Mouse (Mus musculus) CH12.LX (cell line): Measurements from ENCODE around the gene Prickle3. TPM values are rescaled to one million over a fixed set of nuclear protein-coding genes. Genes with fewer than 3 reads are reported as not detected.

Source experiments
- DNase-seq: peaks from one replicate; pipeline ENCODE4 v3.0.0-alpha.2; 2013; ENCODE audit errors: extremely low read depth
- H3K27ac ChIP-seq: 2 replicates; pipeline ENCODE4 v1.5.1; 2012; ENCODE audit warnings: low read depth, mild to moderate bottlenecking, control low read depth, moderate library complexity; ENCODE audit not compliant: insufficient read depth
- H3K27me3 ChIP-seq: replicated peaks from 2 replicates; pipeline ENCODE3; 2012; ENCODE audit warnings: inconsistent platforms
- H3K36me3 ChIP-seq, 2 experiments: replicated peaks in 1 of 2; 2 replicates each; pipeline versions ENCODE3 to v1.6.1; 2012; ENCODE audit warnings: inconsistent platforms in 1 of 2, low read length in 1 of 2, mild to moderate bottlenecking in 1 of 2, mixed read lengths in 1 of 2, moderate library complexity in 1 of 2; ENCODE audit not compliant: control insufficient read depth in 1 of 2, insufficient read depth in 1 of 2
- H3K4me1 ChIP-seq, 2 experiments: 2 replicates each; pipeline ENCODE4 v1.6.1; 2012; ENCODE audit warnings: inconsistent platforms in 1 of 2, moderate library complexity in 1 of 2; ENCODE audit not compliant: insufficient read depth in 2 of 2, control insufficient read depth in 1 of 2
- H3K4me2 ChIP-seq: 2 replicates; pipeline ENCODE4 v1.6.1; 2012; ENCODE audit warnings: low read depth, mild to moderate bottlenecking, control low read depth; ENCODE audit not compliant: poor library complexity, insufficient read depth, severe bottlenecking
- H3K4me3 ChIP-seq, 3 experiments: fragments of 150-350 bp in 1 of 3; sonication (generic) in 1 of 3; replicated peaks in 1 of 3; 2 replicates each; pipeline versions ENCODE3 to v1.5.1; 2011 to 2012; ENCODE audit warnings: low read depth in 2 of 3, low read length in 2 of 3, mild to moderate bottlenecking in 2 of 3, moderate library complexity in 2 of 3, control low read depth in 1 of 3, improper control_type of control experiment in 1 of 3, inconsistent platforms in 1 of 3, mixed read lengths in 1 of 3; ENCODE audit not compliant: poor library complexity in 1 of 3
- H3K79me2 ChIP-seq: replicated peaks from 2 replicates; pipeline ENCODE4 v1.6.1; 2012; ENCODE audit warnings: mild to moderate bottlenecking, moderate library complexity; ENCODE audit not compliant: control insufficient read depth, poor library complexity, insufficient read depth, severe bottlenecking; ENCODE audit errors: extremely low read depth
- H3K9ac ChIP-seq: 2 replicates; pipeline ENCODE4 v1.6.1; 2012; ENCODE audit warnings: low read depth, mild to moderate bottlenecking, control low read depth, moderate library complexity; ENCODE audit not compliant: insufficient read depth
- H3K9me3 ChIP-seq: replicated peaks from 2 replicates; pipeline ENCODE3; 2012; ENCODE audit warnings: low read length, inconsistent platforms, mixed read lengths
- BHLHE40 ChIP-seq: IDR thresholded peaks from 2 replicates; pipeline ENCODE4 v1.6.1; 2011; ENCODE audit warnings: mild to moderate bottlenecking, low read depth, low read length, improper control_type of control experiment
- CHD1 ChIP-seq: IDR thresholded peaks from 2 replicates; pipeline ENCODE4 v1.6.1; 2012; ENCODE audit warnings: low read depth, low read length, improper control_type of control experiment, inconsistent platforms
- CHD2 ChIP-seq: IDR thresholded peaks from 2 replicates; pipeline ENCODE4 v1.6.1; 2011; ENCODE audit warnings: low read length, improper control_type of control experiment
- CTCF ChIP-seq, 2 experiments: IDR thresholded peaks in 1 of 2; conservative IDR thresholded peaks in 1 of 2; 2 replicates each; pipeline ENCODE4 v1.5.1; 2011 to 2012; ENCODE audit warnings: low read depth in 2 of 2, low read length in 2 of 2, improper control_type of control experiment in 1 of 2, inconsistent platforms in 1 of 2, mild to moderate bottlenecking in 1 of 2, moderate library complexity in 1 of 2
- E2F4 ChIP-seq: IDR thresholded peaks from 2 replicates; pipeline ENCODE4 v1.6.1; 2011; ENCODE audit warnings: low read depth, low read length, improper control_type of control experiment; ENCODE audit not compliant: insufficient replicate concordance
- ELF1 ChIP-seq: IDR thresholded peaks from 2 replicates; pipeline ENCODE4 v1.6.1; 2014; ENCODE audit warnings: low read depth, mild to moderate bottlenecking, inconsistent platforms, low read length, improper control_type of control experiment
- EP300 ChIP-seq: IDR thresholded peaks from 2 replicates; pipeline ENCODE4 v1.6.1; 2011; ENCODE audit warnings: low read length, improper control_type of control experiment
- ETS1 ChIP-seq: conservative IDR thresholded peaks from 2 replicates; pipeline ENCODE4 v1.6.1; 2012; ENCODE audit warnings: low read depth, mild to moderate bottlenecking, inconsistent platforms, low read length, improper control_type of control experiment, moderate library complexity
- IRF4 ChIP-seq: IDR thresholded peaks from 2 replicates; pipeline ENCODE4 v1.6.1; 2014; ENCODE audit warnings: low read depth, mild to moderate bottlenecking, inconsistent platforms, low read length, improper control_type of control experiment
- JUN ChIP-seq: IDR thresholded peaks from 2 replicates; pipeline ENCODE4 v1.6.1; 2011; ENCODE audit warnings: low read depth, mild to moderate bottlenecking, low read length, improper control_type of control experiment, moderate library complexity; ENCODE audit not compliant: insufficient read depth
- JUND ChIP-seq: conservative IDR thresholded peaks from 2 replicates; pipeline ENCODE4 v1.6.1; 2011; ENCODE audit warnings: low read depth, low read length, improper control_type of control experiment
- MAX ChIP-seq: IDR thresholded peaks from 2 replicates; pipeline ENCODE4 v1.6.1; 2011; ENCODE audit warnings: low read length, improper control_type of control experiment
- MAZ ChIP-seq: IDR thresholded peaks from 2 replicates; pipeline ENCODE4 v1.6.1; 2012; ENCODE audit warnings: low read depth, mild to moderate bottlenecking, inconsistent platforms, low read length, improper control_type of control experiment, moderate library complexity
- MEF2A ChIP-seq: IDR thresholded peaks from 2 replicates; pipeline ENCODE4 v1.6.1; 2014; ENCODE audit warnings: low read depth, mild to moderate bottlenecking, inconsistent platforms, low read length, improper control_type of control experiment, borderline replicate concordance
- MXI1 ChIP-seq: IDR thresholded peaks from 2 replicates; pipeline ENCODE4 v1.6.1; 2011; ENCODE audit warnings: mild to moderate bottlenecking, low read depth, low read length, improper control_type of control experiment
- MYC ChIP-seq: IDR thresholded peaks from 2 replicates; pipeline ENCODE4 v1.6.1; 2011; ENCODE audit warnings: low read depth, mild to moderate bottlenecking, improper control_type of control experiment, low read length
- PAX5 ChIP-seq: IDR thresholded peaks from 2 replicates; pipeline ENCODE4 v1.6.1; 2012; ENCODE audit warnings: low read length, inconsistent platforms, mixed read lengths
- POLR2AphosphoS2 ChIP-seq: IDR thresholded peaks from 2 replicates; pipeline ENCODE4 v1.6.1; 2011; ENCODE audit warnings: low read depth, low read length, improper control_type of control experiment
- SIN3A ChIP-seq: IDR thresholded peaks from 2 replicates; pipeline ENCODE4 v1.6.1; 2012; ENCODE audit warnings: low read length, improper control_type of control experiment, inconsistent platforms
- SMC3 ChIP-seq: IDR thresholded peaks from 2 replicates; pipeline ENCODE4 v1.6.1; 2011; ENCODE audit warnings: low read depth, low read length, improper control_type of control experiment
- TCF12 ChIP-seq: IDR thresholded peaks from 2 replicates; pipeline ENCODE4 v1.6.1; 2014; ENCODE audit warnings: low read depth, mild to moderate bottlenecking, inconsistent platforms, low read length, improper control_type of control experiment
- UBTF ChIP-seq: IDR thresholded peaks from 2 replicates; pipeline ENCODE4 v1.6.1; 2012; ENCODE audit warnings: low read depth, mild to moderate bottlenecking, inconsistent platforms, low read length, improper control_type of control experiment, moderate library complexity
- USF1 ChIP-seq: IDR thresholded peaks from 2 replicates; pipeline ENCODE4 v1.6.1; 2014; ENCODE audit warnings: low read depth, mild to moderate bottlenecking, inconsistent platforms, low read length, improper control_type of control experiment
- ZMIZ1 ChIP-seq: IDR thresholded peaks from 2 replicates; pipeline ENCODE4 v1.6.1; 2012; ENCODE audit warnings: low read depth, mild to moderate bottlenecking, inconsistent platforms, low read length, improper control_type of control experiment
- dilution Hi-C: fragments of 300-500 bp; cut with MboI; formaldehyde crosslinking; loops from 2 replicates; pipeline ENCODE4 v1.14.3; 2020; ENCODE audit warnings: low sequenced_read_pairs; ENCODE audit not compliant: extremely low pct_unique_long_range_greater_than_20kb, extremely low pct_ligation_motif_present
- in situ Hi-C: fragments of 300-500 bp; cut with MboI; formaldehyde crosslinking; loops from 3 replicates; pipeline ENCODE4 v1.14.3; 2019; ENCODE audit warnings: low sequenced_read_pairs, low pct_ligation_motif_present, low pct_unique_long_range_greater_than_20kb, mixed read lengths
- polyA plus RNA-seq: library from polyadenylated mRNA; unstranded; fragments of >175 nt; gene quantifications from 2 replicates; pipeline ENCODE4 v1.2.1, GENCODE M21; 2012; ENCODE audit warnings: low read depth; ENCODE audit not compliant: insufficient read length
- total RNA-seq, 2 experiments: library from RNA; depleted of rRNA; stranded (reverse); fragments of 300-350 nt in 1 of 2; fragments of >200 nt in 1 of 2; gene quantifications; 2 replicates each; pipeline ENCODE4 v1.2.3; 2012 to 2014

The Prickle3 gene
- total and polyA plus RNA-seq, 3 experiments: 2.2 to 12.5 (median 4.5) TPM

DNA sequence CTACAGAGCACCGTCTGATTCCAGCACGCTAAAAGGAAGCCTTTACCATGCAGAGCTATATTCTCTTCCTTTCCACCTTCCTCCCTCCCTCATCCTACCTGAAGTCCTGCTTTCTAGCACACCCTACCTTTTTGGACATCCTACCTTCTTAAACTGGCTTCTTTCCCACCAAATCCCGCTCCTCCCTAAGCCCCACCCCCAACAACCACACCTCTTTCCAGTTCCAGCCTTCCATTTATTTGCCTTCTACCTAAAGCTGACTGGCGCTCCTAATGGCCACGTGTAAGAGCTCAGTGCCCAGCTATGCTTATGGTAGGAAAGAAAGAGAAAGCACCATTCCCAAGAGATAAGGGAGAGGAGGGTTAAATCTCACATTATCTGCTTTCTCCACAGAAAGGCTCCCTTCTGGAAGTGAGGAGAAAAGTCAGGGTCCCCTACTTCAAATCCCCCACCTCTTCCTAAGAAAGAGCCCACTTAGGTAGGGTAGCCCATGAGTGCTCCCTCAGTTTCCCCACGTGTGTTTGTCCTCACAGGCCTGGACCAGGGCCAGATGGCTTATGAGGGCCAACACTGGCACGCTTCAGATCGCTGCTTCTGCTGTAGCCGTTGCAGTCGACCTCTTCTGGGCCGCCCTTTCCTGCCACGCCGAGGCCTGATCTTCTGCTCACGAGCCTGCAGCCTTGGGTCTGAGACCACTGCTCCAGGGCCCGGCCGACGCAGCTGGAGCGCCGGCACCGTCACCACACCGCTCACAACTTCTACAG lies 8.9 kb downstream of the Prickle3 start:
- Histone ChIP-seq H3K4me2 (no peak overlapping the region), H3K4me1 (peaks cover 10 to 15% of the 10 kb centered on the region in 2 experiments), H3K4me3 (no peak overlapping the region), H3K36me3 (peaks cover 41 to 57% of the 10 kb centered on the region in 2 experiments), H3K9me3 (no peaks in the 10 kb centered on the region), H3K9ac (no peak overlapping the region), H3K27ac (no peak overlapping the region), H3K79me2 (peaks cover 11% of the 10 kb centered on the region), H3K27me3 (no peaks in the 10 kb centered on the region)
- DNase-seq: no peak
- TF ChIP-seq E2F4 (no peak), SIN3A (no peak), BHLHE40 (no peak), UBTF (no peak), CHD1 (no peak), POLR2AphosphoS2 (no peak), CTCF (conservative IDR thresholded peaks at IDR 0.05 in 1 of 2, IDR thresholded peaks at IDR 0.05 in 1 of 2; ENCODE audit: low read depth in 2 of 2, low read length in 2 of 2) (no peak), ELF1 (no peak), EP300 (no peak), SMC3 (no peak), JUN (no peak), JUND (no peak)
- in situ Hi-C loops (no loop called here), dilution Hi-C loops (no loop called here)

DNA sequence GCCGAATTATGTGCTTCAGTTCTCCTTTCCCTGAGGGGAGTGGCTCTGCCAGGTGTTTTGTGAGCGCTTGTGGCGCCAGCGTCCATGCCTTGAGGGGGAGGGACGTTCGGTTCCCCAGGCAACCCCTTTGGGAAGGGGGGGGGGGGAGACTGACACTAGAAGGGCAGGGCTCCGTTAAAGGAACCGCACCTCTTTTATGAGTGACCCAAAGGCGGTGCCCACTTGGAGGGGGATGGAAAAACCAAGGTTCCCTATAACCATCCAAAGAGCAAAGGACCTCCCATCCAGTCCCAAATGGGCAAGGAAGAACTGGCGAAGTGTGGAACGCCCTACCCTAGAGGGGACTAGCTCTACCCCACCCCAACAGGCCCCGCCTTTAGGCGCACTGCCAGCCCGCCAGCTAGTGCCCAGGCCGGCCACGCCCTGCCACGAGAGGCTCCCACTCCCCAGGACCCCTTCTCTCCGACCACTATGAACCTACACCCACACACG lies 13.4 kb downstream of the Prickle3 start:
- peak overlapping the region; percentile 67 to 93 (median 72) for H3K4me3 ChIP-seq
- H3K4me1 ChIP-seq: peaks cover 8 to 19% of the 10 kb centered on the region in 2 experiments; a peak in 3 of 4 replicates
- dilution Hi-C loops: no loop called here
- H3K4me2 ChIP-seq: peak overlapping the region; percentile 44; the same call in 1 of the 2 replicates
- no peak for TF ChIP-seq MEF2A
- peak; percentile 88 for TF ChIP-seq MAZ
- TF ChIP-seq ETS1: peak; percentile 26; the same call in 1 of the 2 replicates
- no peak for TF ChIP-seq CTCF (conservative IDR thresholded peaks at IDR 0.05 in 1 of 2, IDR thresholded peaks at IDR 0.05 in 1 of 2; ENCODE audit: low read depth in 2 of 2, low read length in 2 of 2)
- TF ChIP-seq POLR2AphosphoS2: no peak
- peak; percentile 95 for TF ChIP-seq SIN3A
- TF ChIP-seq TCF12: 0 out of 2 replicates have a peak, but pooled peaks have one; percentile 16
- TF ChIP-seq CHD2: peak; percentile 57
- TF ChIP-seq MAX: peak; percentile 49
- TF ChIP-seq ZMIZ1: no peak
- TF ChIP-seq ELF1: peak; percentile 21; the same call in 1 of the 2 replicates
- TF ChIP-seq MXI1: peak; percentile 93
- no peak for TF ChIP-seq USF1
- 0 out of 2 replicates have a peak, but pooled peaks have one; percentile 2 for TF ChIP-seq IRF4
- TF ChIP-seq PAX5: no peak
- TF ChIP-seq JUND: no peak
- TF ChIP-seq MYC: 0 out of 2 replicates have a peak, but pooled peaks have one; percentile 12
- no peaks in the 10 kb centered on the region for H3K9me3 ChIP-seq
- in situ Hi-C loops: no loop called here
- H3K79me2 ChIP-seq: peaks cover 15% of the 10 kb centered on the region
- H3K27ac ChIP-seq: peak overlapping the region; percentile 96
- H3K27me3 ChIP-seq: no peaks in the 10 kb centered on the region
- DNase-seq: peak; percentile 85
- peaks cover 27 to 31% of the 10 kb centered on the region in 2 experiments for H3K36me3 ChIP-seq
- H3K9ac ChIP-seq: peak overlapping the region; percentile 89
